Mouse (Mus musculus) kidney, postnatal 36 days (tissue): ENCODE measurements at regions not wholly inside any gene's neighbourhood (a gene's known extent, or its start where the extent isn't known, plus 50 kb on each side); places are given as distances from the start of the nearest gene placed in this dataset.

Experiments used
- DNase-seq, 2 experiments: peaks; one replicate each; pipeline ENCODE4 v3.0.0; 2021 to 2022; ENCODE audit warnings: mixed read lengths in 2 of 2

DNA sequence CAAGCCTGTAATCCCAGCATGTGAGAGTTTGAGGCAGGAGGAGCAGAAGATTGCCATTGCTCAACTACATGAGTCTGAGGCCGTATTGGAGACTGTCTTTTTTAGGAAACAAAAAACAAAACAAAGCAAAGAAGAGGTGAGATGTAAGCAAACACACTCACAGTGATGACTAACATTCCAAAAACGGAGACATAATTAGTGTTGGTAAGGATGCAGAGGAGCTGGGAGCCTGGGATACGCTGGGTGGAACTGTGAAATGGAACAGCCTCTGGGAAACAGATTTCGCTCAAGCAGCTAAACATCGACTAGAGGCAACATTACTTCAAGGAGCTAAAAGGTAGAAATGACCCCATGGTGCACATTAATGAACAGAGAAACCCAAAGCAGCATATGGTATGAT is 68.3 kb upstream of the Lrig1 start:
- no peak for DNase-seq

DNA sequence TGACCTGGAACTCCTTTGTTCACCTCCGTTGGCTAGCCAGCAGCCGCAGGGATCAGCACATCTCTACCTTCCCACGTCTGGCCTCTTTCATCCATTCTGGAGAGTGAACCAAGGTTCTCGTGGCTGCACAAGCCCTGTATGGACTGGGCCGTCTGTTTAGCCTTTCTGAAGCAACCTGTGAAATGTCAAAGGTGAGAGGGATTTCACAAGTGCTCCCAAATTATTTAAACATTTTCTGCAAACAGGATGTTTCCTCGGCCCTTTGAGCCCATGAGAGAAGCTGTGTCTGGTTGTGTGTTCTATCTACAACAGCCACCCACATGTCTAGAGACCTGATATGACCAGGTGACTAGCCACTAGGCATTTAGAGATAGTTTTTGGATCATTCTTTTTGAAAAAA is 65.8 kb upstream of the Lrig1 start:
- DNase-seq: no peak

GRCm38 (mm10) chr6:94761341-94761740 is 61.4 kb upstream of the Lrig1 start:
- DNase-seq: no peak

GRCm38 (mm10) chr6:94760629-94761111 is 60.7 kb upstream of the Lrig1 start:
- DNase-seq: no peak

- DNase-seq: no peak
Measured at GRCm38 (mm10) chr6:94759649-94760048, 59.7 kb upstream of the Lrig1 start.

GRCm38 (mm10) chr6:94756006-94756405 is 56.0 kb upstream of the Lrig1 start:
- no peak for DNase-seq

DNA sequence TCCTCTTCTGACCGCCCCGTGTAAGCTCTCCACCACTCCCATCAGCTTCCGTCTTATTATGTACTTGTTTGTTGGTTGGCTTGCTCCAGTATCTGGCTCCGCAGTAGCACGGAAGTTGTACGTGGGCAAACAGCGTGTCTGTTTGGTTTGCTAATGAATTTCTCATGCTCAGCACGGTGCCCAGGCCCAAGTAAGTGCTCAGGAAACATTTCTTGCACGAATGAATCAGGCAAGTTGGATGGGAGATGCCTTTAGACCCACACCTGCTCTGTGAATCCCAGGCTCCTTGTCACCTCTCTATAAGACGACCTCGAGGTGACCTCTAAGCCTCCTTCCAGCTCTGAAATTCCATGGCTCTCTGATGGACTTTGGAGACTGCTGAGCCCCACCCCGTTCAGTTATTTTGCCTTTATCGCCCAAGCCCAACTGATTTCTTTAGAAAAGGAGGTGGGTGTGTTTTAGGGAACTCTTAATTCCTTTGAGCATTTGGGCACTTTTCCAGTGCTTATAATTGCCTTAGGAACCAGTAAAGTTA is 55.4 kb upstream of the Lrig1 start:
- no peak for DNase-seq

DNA sequence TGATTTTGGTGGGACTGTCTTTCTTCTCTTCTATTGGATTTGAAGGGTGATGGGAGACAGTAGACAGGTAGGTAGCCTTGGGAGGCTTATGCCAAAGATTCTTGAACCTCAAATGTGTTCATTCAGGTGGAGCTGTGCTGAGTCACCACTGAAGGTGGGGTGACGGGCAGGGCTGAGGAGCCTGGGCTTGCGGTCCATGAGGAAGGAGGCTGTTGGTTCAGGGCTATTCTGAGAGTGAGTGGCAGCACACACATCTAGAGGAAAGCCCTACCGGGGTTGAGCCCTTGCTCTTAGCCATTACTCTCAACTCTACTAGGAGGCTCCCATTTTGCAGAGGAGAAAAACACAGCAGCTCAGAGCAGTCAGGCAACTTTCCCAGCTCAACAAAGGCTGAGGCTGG is 54.6 kb upstream of the Lrig1 start:
- no peak for DNase-seq

- no peak for DNase-seq
Measured at GRCm38 (mm10) chr6:94751101-94751440, 51.1 kb upstream of the Lrig1 start.

- no peak for DNase-seq
Measured at GRCm38 (mm10) chr6:94750228-94751100, 50.5 kb upstream of the Lrig1 start.
